Mouse (Mus musculus) liver, embryonic 14.5 days (tissue): ENCODE data around the gene Ccdc134. TPM values are rescaled to one million over a fixed set of nuclear protein-coding genes. Genes with fewer than 3 reads are reported as not detected.

Source experiments
- ATAC-seq: fragments of 200-750 bp; cut with Nextera tagmentation; 2 replicates; pipeline ENCODE4 v1.8.0; 2017; ENCODE audit warnings: moderate number of reproducible peaks, mild to moderate bottlenecking, moderate library complexity; ENCODE audit not compliant: insufficient read depth
- DNase-seq, 3 experiments: peaks; one replicate each; pipeline ENCODE4 v3.0.0-alpha.2; 2012 to 2013; ENCODE audit warnings: low read depth in 3 of 3, low spot score in 3 of 3
- H3K27ac ChIP-seq: fragments of 300-500 bp; sonication (generic); 2 replicates; pipeline ENCODE4 v1.5.1; 2014; ENCODE audit warnings: moderate library complexity, mild to moderate bottlenecking, control low read depth, inconsistent platforms
- H3K27me3 ChIP-seq: fragments of 300-500 bp; sonication (generic); 2 replicates; pipeline ENCODE4 v1.6.1; 2014; ENCODE audit warnings: mild to moderate bottlenecking, low read length, moderate library complexity; ENCODE audit not compliant: control insufficient read depth, insufficient read depth
- H3K36me3 ChIP-seq: fragments of 300-500 bp; sonication (generic); replicated peaks from 2 replicates; pipeline ENCODE4 v1.6.1; 2014; ENCODE audit warnings: low read depth; ENCODE audit not compliant: control insufficient read depth, insufficient read depth
- H3K4me1 ChIP-seq, 2 experiments: fragments of 200-500 bp in 1 of 2; fragments of 300-500 bp in 1 of 2; sonication (generic) in 1 of 2; replicated peaks; 2 replicates each; pipeline ENCODE4 v1.6.1; 2012 to 2014; ENCODE audit warnings: antibody characterized with exemption in 1 of 2, inconsistent platforms in 1 of 2, low read length in 1 of 2; ENCODE audit not compliant: control insufficient read depth in 2 of 2, insufficient read depth in 2 of 2
- H3K4me2 ChIP-seq: fragments of 300-500 bp; sonication (generic); 2 replicates; pipeline ENCODE4 v1.6.1; 2014; ENCODE audit warnings: low read depth, mild to moderate bottlenecking, control low read depth, moderate library complexity
- H3K4me3 ChIP-seq, 2 experiments: fragments of 200-500 bp in 1 of 2; fragments of 300-500 bp in 1 of 2; sonication (generic) in 1 of 2; 2 replicates each; pipeline ENCODE4 v1.5.1; 2012 to 2014; ENCODE audit warnings: low read depth in 2 of 2, low read length in 2 of 2, mild to moderate bottlenecking in 2 of 2, control low read depth in 1 of 2, inconsistent platforms in 1 of 2, moderate library complexity in 1 of 2; ENCODE audit not compliant: insufficient read depth in 1 of 2
- H3K9ac ChIP-seq: fragments of 300-500 bp; sonication (generic); replicated peaks from 2 replicates; pipeline ENCODE4 v1.6.1; 2014; ENCODE audit warnings: mild to moderate bottlenecking, control low read depth, moderate library complexity
- H3K9me3 ChIP-seq: fragments of 300-500 bp; sonication (generic); 2 replicates; pipeline ENCODE4 v1.6.1; 2016; ENCODE audit warnings: low read length, mixed read lengths; ENCODE audit not compliant: control insufficient read depth
- CTCF ChIP-seq: IDR thresholded peaks from 2 replicates; pipeline ENCODE4 v1.5.1; 2016; ENCODE audit warnings: antibody characterized with exemption, low read depth, control low read depth
- EP300 ChIP-seq: IDR thresholded peaks from 2 replicates; pipeline ENCODE4 v1.6.1; 2016; ENCODE audit warnings: antibody characterized with exemption, low read depth
- WGBS: fragments of 180-500 bp; shearing (Covaris S2); extraction: QIAGEN DNeasy Blood & Tissue Kit; methylation state at CpG from one replicate; pipeline ENCODE4 v1.1.7; 2014; ENCODE audit not compliant: insufficient replicate concordance; 5-methylcytosine and 5-hydroxymethylcytosine counted together
- polyA plus RNA-seq, 2 experiments: library from polyadenylated mRNA; depleted of rRNA in 1 of 2; stranded (reverse) in 1 of 2; unstranded in 1 of 2; fragments of >200 nt; fragmentation: Nextera tagmentation in 1 of 2; extraction: Ambion mirVana in 1 of 2; gene quantifications; 2 replicates each; pipeline versions ENCODE4 v1.2.1 to v1.2.3; 2012 to 2014

The Ccdc134 gene
- polyA plus RNA-seq, 2 experiments: 6.6 to 7.2 TPM

DNA sequence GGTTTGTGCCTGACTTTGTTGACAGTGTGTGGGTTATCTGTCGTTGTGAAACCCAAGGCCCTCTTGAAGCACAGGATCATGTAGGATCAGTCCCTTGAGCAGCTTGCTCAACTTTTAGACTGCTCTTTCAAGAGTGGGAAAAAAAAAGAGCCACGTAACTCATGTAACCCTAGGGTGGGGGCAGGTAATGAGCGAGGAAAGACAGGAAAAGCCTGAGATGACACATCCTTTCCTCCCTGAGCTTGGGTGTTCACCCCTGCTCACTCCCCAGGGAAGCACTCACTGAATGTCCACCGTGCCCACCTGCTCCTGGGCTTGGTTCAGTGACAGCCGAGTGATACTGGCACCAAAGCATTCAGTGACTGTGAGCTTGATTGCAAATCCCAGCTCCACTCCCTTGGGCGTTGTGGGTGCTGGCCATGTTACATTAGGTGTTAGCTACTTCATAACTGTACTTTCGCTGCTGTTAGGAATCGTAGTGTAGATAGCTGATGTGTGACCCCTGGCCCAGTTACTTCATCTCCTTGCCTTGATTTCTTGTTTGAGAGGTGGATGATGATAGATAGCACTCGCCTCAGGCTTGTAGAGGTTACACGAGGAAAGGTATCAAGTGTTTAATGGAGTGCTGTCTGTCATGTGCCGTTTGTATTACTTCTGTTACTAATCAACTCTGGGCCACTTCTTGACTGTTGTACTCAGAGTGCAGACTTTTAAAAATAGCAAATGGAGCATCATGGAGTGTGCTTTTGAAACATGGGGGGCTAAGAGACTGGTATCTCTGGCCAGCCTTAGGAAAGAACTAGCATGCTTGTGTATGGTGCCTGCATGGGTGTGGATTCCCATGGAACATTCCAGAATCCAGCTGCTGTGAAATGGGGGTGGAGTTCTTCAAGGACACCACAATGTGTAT is 33.3 kb downstream of the Ccdc134 start:
- TF ChIP-seq EP300 (no peak), CTCF (no peak)
- Histone ChIP-seq H3K27me3 (no peaks in the 10 kb centered on the region), H3K36me3 (no peaks in the 10 kb centered on the region), H3K4me1 (peaks cover 32 to 47% of the 10 kb centered on the region in 2 experiments), H3K27ac (no peak overlapping the region), H3K4me2 (no peak overlapping the region), H3K4me3 (no peak overlapping the region), H3K9ac (no peak overlapping the region), H3K9me3 (no peaks in the 10 kb centered on the region)
- WGBS: 55% methylated on average over 11 of the region's 11 CpGs
- no peak for ATAC-seq
- DNase-seq: no peak

DNA sequence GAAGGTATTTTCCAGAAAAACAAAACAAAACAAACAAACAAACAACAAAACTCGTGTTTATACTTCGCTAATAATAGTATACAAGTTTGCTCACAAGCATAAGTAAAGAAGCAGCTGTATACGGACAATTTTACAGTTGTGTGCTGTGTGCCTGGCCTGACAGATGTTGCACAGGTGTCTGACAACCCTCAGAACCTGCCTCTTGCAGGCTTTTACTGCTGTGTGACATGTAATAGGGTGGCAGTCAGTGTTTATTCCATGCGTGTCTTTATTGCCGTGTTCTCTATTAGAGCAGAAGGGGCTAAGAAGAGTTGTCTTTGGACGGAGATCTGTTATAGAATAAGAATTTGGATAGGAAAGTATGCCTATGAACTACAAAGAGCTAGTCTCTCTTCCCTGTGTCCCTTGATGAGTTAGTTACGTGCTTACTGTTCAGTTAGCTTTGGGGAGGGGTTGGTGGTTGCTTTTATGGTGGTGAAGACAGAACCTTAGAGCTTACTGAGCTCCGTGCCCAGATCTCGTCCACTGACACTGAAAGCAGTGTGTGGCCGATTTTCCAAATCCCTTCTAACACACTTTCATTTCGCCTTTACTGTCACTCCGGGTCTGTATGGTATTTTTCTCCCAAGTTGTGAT is 34.4 kb downstream of the Ccdc134 start:
- Histone ChIP-seq H3K27me3 (no peaks in the 10 kb centered on the region), H3K9me3 (no peaks in the 10 kb centered on the region), H3K9ac (no peak overlapping the region), H3K4me3 (no peak overlapping the region), H3K4me1 (peaks cover 36 to 47% of the 10 kb centered on the region in 2 experiments), H3K36me3 (no peaks in the 10 kb centered on the region), H3K4me2 (no peak overlapping the region), H3K27ac (no peak overlapping the region)
- no peak for TF ChIP-seq EP300
- no peak for TF ChIP-seq CTCF
- DNase-seq (no peak), ATAC-seq (no peak)
- WGBS: 82% methylated on average over 12 of the region's 12 CpGs

DNA sequence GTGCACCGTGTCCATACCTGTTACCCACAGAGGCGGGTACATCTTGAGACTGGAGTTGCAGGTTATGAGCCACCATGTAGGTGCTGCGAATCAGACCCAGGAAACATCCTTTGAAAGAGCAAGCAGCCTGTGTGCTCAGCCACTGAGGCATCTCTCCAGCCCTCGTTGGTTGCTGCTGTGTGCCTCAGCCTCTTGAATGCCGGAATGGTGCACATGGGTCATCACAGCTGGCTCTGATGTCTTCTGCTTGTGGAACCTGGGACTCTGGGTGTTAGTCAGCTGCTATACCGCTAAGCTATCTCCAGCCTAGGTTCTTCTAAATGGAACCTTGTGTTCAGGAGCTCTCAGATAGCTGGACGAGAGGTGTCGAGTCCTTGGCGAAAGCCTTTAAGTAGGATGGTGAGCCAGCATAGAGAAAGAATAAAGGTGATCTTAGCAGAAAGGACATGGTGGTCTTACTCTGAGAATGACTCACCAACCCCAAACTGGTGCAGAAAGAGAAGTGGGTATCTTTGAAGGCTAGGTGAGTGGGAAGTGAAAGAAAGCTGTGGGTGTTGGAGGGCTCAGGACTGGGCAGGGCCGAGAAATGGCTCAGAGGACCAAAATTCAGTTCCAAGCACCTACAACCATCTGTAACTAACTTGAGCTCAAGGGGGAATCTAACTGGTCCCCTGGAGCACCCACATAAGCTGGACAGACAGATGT is 35.8 kb downstream of the Ccdc134 start:
- no peaks in the 10 kb centered on the region for H3K9me3 ChIP-seq
- ATAC-seq (no peak), DNase-seq (no peak)
- WGBS: 70% methylated on average over 10 of the region's 10 CpGs
- H3K4me2 ChIP-seq: peak overlapping the region; percentile 57
- peaks cover 36 to 48% of the 10 kb centered on the region in 2 experiments for H3K4me1 ChIP-seq
- H3K27me3 ChIP-seq: no peaks in the 10 kb centered on the region
- H3K4me3 ChIP-seq: no peak overlapping the region
- H3K27ac ChIP-seq: peak overlapping the region; percentile 89
- peak overlapping the region; percentile 56 for H3K9ac ChIP-seq
- H3K36me3 ChIP-seq: no peaks in the 10 kb centered on the region
- TF ChIP-seq EP300 (no peak), CTCF (no peak)

DNA sequence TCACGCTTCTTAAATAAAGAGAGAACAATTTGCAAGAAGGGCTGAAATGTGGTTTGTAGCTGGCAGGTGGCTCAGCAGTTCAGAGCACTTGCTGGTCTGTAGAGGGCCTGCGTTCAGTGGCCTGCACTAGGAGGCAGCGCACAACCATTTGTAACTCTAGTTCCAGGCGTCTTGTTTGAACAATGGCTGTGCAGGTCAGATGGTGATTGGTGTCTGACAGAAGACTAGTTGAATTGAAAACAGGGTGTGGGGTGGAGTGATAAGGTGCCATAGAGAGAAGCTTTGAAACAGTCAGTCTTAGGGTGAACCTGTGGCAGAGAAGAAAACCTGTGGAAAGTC is 36.3 kb downstream of the Ccdc134 start:
- Histone ChIP-seq H3K27ac (peak overlapping the region; percentile 89), H3K36me3 (no peaks in the 10 kb centered on the region), H3K9me3 (no peaks in the 10 kb centered on the region), H3K4me2 (peak overlapping the region; percentile 57), H3K27me3 (no peaks in the 10 kb centered on the region), H3K4me1 (peaks cover 36 to 48% of the 10 kb centered on the region in 2 experiments), H3K9ac (peak overlapping the region; percentile 56), H3K4me3 (no peak overlapping the region; a peak in 1 of 4 replicates)
- 17% methylated on average over 4 of the region's 4 CpGs for whole genome bisulfite sequencing
- TF ChIP-seq CTCF (peak; percentile 45), EP300 (peak; percentile 42)
- ATAC-seq (peak; percentile 73), DNase-seq (peak in 1 of 3 experiments; percentile 59)
